Mouse (Mus musculus) erythroblast, embryonic 14.5 days (primary cell): Measurements from ENCODE around the gene Pde3b. TPM values are rescaled to one million over a fixed set of nuclear protein-coding genes. Genes with fewer than 3 reads are reported as not detected.
"Not testable (repeated sequence)": the region's sequence is repeated elsewhere in the genome, so short reads cannot be mapped to it uniquely, and the experiment has no call there.

Experiments used
- H3K27me3 ChIP-seq: 2 replicates; pipeline ENCODE4 v1.6.1; 2012; ENCODE audit warnings: inconsistent platforms; ENCODE audit not compliant: control insufficient read depth
- H3K36me3 ChIP-seq: 2 replicates; pipeline ENCODE4 v1.6.1; 2012; ENCODE audit warnings: mild to moderate bottlenecking, inconsistent platforms; ENCODE audit not compliant: control insufficient read depth
- H3K4me1 ChIP-seq: 2 replicates; pipeline ENCODE4 v1.6.1; 2012; ENCODE audit warnings: inconsistent platforms; ENCODE audit not compliant: control insufficient read depth
- H3K4me3 ChIP-seq: replicated peaks from 2 replicates; pipeline ENCODE3; 2012; ENCODE audit warnings: moderate library complexity, mild to moderate bottlenecking, inconsistent platforms
- H3K9me3 ChIP-seq: 2 replicates; pipeline ENCODE4 v1.6.1; 2012; ENCODE audit warnings: low read length, inconsistent platforms, mixed read lengths; ENCODE audit not compliant: control insufficient read depth
- GATA1 ChIP-seq: IDR thresholded peaks from 2 replicates; pipeline ENCODE4 v1.6.1; 2012; ENCODE audit warnings: low read length, inconsistent platforms, mixed read lengths
- TAL1 ChIP-seq: IDR thresholded peaks from 3 replicates; pipeline ENCODE4 v1.6.1; 2012; ENCODE audit warnings: low read length, inconsistent platforms, mixed read lengths
- polyA plus RNA-seq: library from polyadenylated mRNA; stranded (reverse); fragments of >175 nt; gene quantifications from 2 replicates; pipeline ENCODE4 v1.2.3, GENCODE M21; 2012

Gene Pde3b
- polyA plus RNA-seq, result 0.01 TPM in 2 replicates

DNA sequence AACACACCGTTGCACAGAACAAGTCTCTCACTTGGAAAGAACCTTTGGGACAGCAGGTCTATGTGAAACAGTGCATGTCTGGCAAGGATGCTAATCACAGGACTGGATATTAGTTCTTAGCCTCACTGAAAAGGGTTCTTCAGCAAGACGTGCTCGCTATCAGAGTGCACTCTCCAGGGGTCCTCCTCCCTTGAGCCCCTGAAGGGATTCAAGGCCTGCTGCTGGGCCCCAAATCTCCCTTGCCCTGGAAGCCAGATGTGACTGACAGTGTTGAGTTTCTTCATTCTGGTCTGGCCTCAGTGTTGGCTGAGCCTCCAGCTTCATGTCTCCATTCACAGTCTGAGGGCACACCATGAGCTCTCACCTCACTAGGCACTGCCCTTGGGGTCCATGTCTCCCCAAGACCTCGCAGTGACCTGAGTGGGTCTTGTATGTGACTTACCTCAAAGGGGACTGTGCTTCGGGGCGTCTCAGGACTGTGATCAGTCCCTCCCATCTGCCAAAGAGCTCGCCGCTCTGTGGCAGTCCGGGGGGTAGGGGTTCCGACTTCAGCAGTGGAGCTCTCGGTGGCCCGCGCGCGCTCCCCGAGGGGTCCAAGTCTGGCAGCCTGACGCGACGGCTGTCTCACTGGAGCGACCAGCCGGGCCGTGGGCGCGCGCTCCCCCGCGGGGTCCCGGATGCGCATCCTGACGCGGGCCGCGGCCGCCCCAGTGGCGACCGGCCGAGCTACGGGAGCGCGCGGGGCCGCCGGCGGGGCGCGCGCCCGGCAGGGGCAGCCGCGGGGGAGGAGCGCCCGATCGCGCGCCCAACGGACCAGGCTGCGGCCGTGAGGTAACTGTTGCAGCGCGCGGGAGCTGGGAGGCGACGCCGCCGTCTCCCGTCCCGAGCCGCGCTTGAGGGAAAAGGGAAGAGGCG is at the start of gene Pde3b:
TSS of gene Pde3b (plus strand) at position 861 of the 915 bp plus-strand sequence.
- H3K4me3 ChIP-seq, result peak within 1 kb of the TSS; percentile 72
- no peak for TF ChIP-seq GATA1
- no peak for TF ChIP-seq TAL1
- peaks cover 18% of the 10 kb centered on the region for H3K4me1 ChIP-seq

DNA sequence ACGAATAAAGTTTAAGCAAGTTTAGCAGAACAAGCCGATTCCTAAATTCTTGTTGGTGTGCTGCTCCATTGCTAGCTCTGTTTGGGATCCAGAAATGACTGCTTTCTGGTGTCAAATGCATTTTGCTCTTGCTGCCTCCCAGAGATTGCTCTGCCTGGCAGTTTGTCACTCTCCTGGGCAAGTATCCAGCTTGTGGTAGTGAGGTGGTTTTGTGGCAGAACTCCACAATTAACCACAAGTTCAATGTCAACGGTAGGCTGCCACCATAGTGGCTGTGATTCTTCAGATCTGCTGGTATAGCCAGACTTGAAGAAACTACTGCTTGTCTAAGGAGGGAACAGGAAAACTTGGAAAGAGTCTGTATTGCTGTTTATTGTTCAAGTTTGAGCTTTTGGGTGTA is 13.0 kb upstream of the Pde3b start:
- Histone ChIP-seq H3K36me3 (no peaks in the 10 kb centered on the region), H3K4me3 (no peak overlapping the region), H3K27me3 (no peaks in the 10 kb centered on the region), H3K9me3 (no peaks in the 10 kb centered on the region), H3K4me1 (no peaks in the 10 kb centered on the region)
- TF ChIP-seq GATA1 (no peak), TAL1 (no peak)

More for the DNA sequence above, at the start of gene Pde3b:
- Histone ChIP-seq H3K9me3 (no peaks in the 10 kb centered on the region), H3K27me3 (peaks cover 31% of the 10 kb centered on the region), H3K36me3 (no peaks in the 10 kb centered on the region)

- H3K4me3 ChIP-seq, result peak overlapping the region; percentile 72
- H3K4me1 ChIP-seq, result peaks cover 18% of the 10 kb centered on the region
- TF ChIP-seq TAL1 (no peak), GATA1 (no peak)
- peaks cover 31% of the 10 kb centered on the region for H3K27me3 ChIP-seq
- no peaks in the 10 kb centered on the region for H3K36me3 ChIP-seq
- no peaks in the 10 kb centered on the region for H3K9me3 ChIP-seq
Measured at GRCm38 (mm10) chr7:114415336-114416020, 397 bp downstream of the Pde3b start.

- Histone ChIP-seq H3K4me1 (peaks cover 18% of the 10 kb centered on the region), H3K27me3 (peaks cover 31% of the 10 kb centered on the region), H3K4me3 (peak overlapping the region; percentile 72), H3K36me3 (no peaks in the 10 kb centered on the region), H3K9me3 (no peaks in the 10 kb centered on the region)
- TF ChIP-seq TAL1, result no peak
- TF ChIP-seq GATA1, result no peak
Measured at GRCm38 (mm10) chr7:114416021-114416845, 1.2 kb downstream of the Pde3b start.

- H3K9me3 ChIP-seq, H3K36me3 ChIP-seq, H3K4me3 ChIP-seq: not testable (repeated sequence)
- peaks cover 18% of the 10 kb centered on the region for H3K4me1 ChIP-seq
- H3K27me3 ChIP-seq, result peaks cover 25% of the 10 kb centered on the region
Measured at GRCm38 (mm10) chr7:114419331-114419730, 4.2 kb downstream of the Pde3b start.

- no peaks in the 10 kb centered on the region for H3K36me3 ChIP-seq
- H3K4me1 ChIP-seq, result peaks cover 10% of the 10 kb centered on the region
- peaks cover 9% of the 10 kb centered on the region for H3K27me3 ChIP-seq
- no peak overlapping the region for H3K4me3 ChIP-seq
- no peak for TF ChIP-seq GATA1
- no peak for TF ChIP-seq TAL1
- H3K9me3 ChIP-seq, result no peaks in the 10 kb centered on the region
Measured at GRCm38 (mm10) chr7:114420918-114421317, 5.8 kb downstream of the Pde3b start.

DNA sequence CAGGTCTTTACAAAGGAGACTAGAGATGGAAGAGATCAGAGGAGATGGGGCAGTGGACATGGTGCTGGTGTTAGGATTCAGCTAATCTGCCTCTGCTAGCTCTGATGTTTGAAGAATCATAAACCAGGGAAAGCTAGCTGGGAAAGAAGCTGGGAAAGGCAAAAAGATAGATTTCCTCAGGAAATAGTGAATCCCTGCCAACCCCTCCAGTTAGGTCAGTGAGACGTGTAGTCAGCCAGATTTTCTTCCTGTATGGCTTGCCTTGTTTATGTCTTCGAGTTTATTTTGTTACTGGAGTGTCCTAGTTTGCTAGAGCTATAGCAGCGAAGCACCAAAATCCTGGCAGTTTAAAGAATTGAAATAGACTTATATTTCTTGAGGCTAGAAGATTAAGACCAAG is 7.1 kb downstream of the Pde3b start:
- no peak for TF ChIP-seq TAL1
- no peak for TF ChIP-seq GATA1
- Histone ChIP-seq H3K4me1 (peaks cover 4% of the 10 kb centered on the region; the same call in 1 of the 2 replicates), H3K36me3 (no peaks in the 10 kb centered on the region)

GRCm38 (mm10) chr7:114429768-114430167 is 14.7 kb downstream of the Pde3b start:
- Histone ChIP-seq H3K36me3 (no peaks in the 10 kb centered on the region), H3K27me3 (no peaks in the 10 kb centered on the region), H3K4me3 (no peak overlapping the region), H3K9me3 (no peaks in the 10 kb centered on the region), H3K4me1 (peaks cover 3% of the 10 kb centered on the region; the same call in 1 of the 2 replicates)
- TF ChIP-seq TAL1, result no peak
- TF ChIP-seq GATA1, result no peak

More for the DNA sequence above, 7.1 kb downstream of the Pde3b start:
- Histone ChIP-seq H3K4me3 (no peak overlapping the region), H3K9me3 (no peaks in the 10 kb centered on the region), H3K27me3 (no peaks in the 10 kb centered on the region)
